Mouse (Mus musculus): ENCODE results near the gene Eif4ebp2. TPM values are rescaled to one million over a fixed set of nuclear protein-coding genes. Genes with fewer than 3 reads are reported as not detected.
A peak's percentile ranks its signal among the peaks of the same experiment; 100 is the strongest.

Eif4ebp2 gene
- polyA plus RNA-seq, 1 experiment: 86.6 TPM

- TF ChIP-seq CTCF (IDR thresholded peaks at IDR 0.05; ENCODE audit: borderline replicate concordance, extremely low read depth, insufficient read depth, insufficient read length): no peak
- no peak for TF ChIP-seq POLR2A (IDR thresholded peaks at IDR 0.05; ENCODE audit: borderline replicate concordance, extremely low read depth, insufficient read depth, insufficient read length, poor library complexity, severe bottlenecking)
- DNase-seq (ENCODE audit: low read depth): no peak
Measured at GRCm38 (mm10) chr10:61429043-61429442, 23.4 kb downstream of the Eif4ebp2 start.

GRCm38 (mm10) chr10:61428416-61428815 is 24.0 kb downstream of the Eif4ebp2 start:
- peak; percentile 21 for DNase-seq (ENCODE audit: low read depth)
- TF ChIP-seq POLR2A (IDR thresholded peaks at IDR 0.05; ENCODE audit: borderline replicate concordance, extremely low read depth, insufficient read depth, insufficient read length, poor library complexity, severe bottlenecking) (no peak), CTCF (IDR thresholded peaks at IDR 0.05; ENCODE audit: borderline replicate concordance, extremely low read depth, insufficient read depth, insufficient read length) (no peak)

- no peak for DNase-seq (ENCODE audit: low read depth)
- TF ChIP-seq CTCF (IDR thresholded peaks at IDR 0.05; ENCODE audit: borderline replicate concordance, extremely low read depth, insufficient read depth, insufficient read length) (no peak), POLR2A (IDR thresholded peaks at IDR 0.05; ENCODE audit: borderline replicate concordance, extremely low read depth, insufficient read depth, insufficient read length, poor library complexity, severe bottlenecking) (no peak)
Measured at GRCm38 (mm10) chr10:61427951-61428350, 24.5 kb downstream of the Eif4ebp2 start.

GRCm38 (mm10) chr10:61426251-61426757 is 26.2 kb downstream of the Eif4ebp2 start:
- TF ChIP-seq POLR2A (IDR thresholded peaks at IDR 0.05; ENCODE audit: borderline replicate concordance, extremely low read depth, insufficient read depth, insufficient read length, poor library complexity, severe bottlenecking): no peak
- no peak for TF ChIP-seq CTCF (IDR thresholded peaks at IDR 0.05; ENCODE audit: borderline replicate concordance, extremely low read depth, insufficient read depth, insufficient read length)
- DNase-seq (ENCODE audit: low read depth): no peak

- DNase-seq (ENCODE audit: low read depth): no peak
- TF ChIP-seq CTCF (IDR thresholded peaks at IDR 0.05; ENCODE audit: borderline replicate concordance, extremely low read depth, insufficient read depth, insufficient read length) (no peak), POLR2A (IDR thresholded peaks at IDR 0.05; ENCODE audit: borderline replicate concordance, extremely low read depth, insufficient read depth, insufficient read length, poor library complexity, severe bottlenecking) (no peak)
Measured at GRCm38 (mm10) chr10:61425047-61425446, 27.4 kb downstream of the Eif4ebp2 start.

- TF ChIP-seq POLR2A (IDR thresholded peaks at IDR 0.05; ENCODE audit: borderline replicate concordance, extremely low read depth, insufficient read depth, insufficient read length, poor library complexity, severe bottlenecking): no peak
- TF ChIP-seq CTCF (IDR thresholded peaks at IDR 0.05; ENCODE audit: borderline replicate concordance, extremely low read depth, insufficient read depth, insufficient read length): no peak
- peak; percentile 83 for DNase-seq (ENCODE audit: low read depth)
Measured at GRCm38 (mm10) chr10:61424500-61424899, 28.0 kb downstream of the Eif4ebp2 start.

- TF ChIP-seq CTCF (IDR thresholded peaks at IDR 0.05; ENCODE audit: borderline replicate concordance, extremely low read depth, insufficient read depth, insufficient read length): 0 out of 2 replicates have a peak, but pooled peaks have one; percentile 6
- no peak for TF ChIP-seq POLR2A (IDR thresholded peaks at IDR 0.05; ENCODE audit: borderline replicate concordance, extremely low read depth, insufficient read depth, insufficient read length, poor library complexity, severe bottlenecking)
- no peak for DNase-seq (ENCODE audit: low read depth)
Measured at GRCm38 (mm10) chr10:61423289-61423688, 29.2 kb downstream of the Eif4ebp2 start.

GRCm38 (mm10) chr10:61422861-61423260 is 29.6 kb downstream of the Eif4ebp2 start:
- no peak for DNase-seq (ENCODE audit: low read depth)
- TF ChIP-seq CTCF (IDR thresholded peaks at IDR 0.05; ENCODE audit: borderline replicate concordance, extremely low read depth, insufficient read depth, insufficient read length) (no peak), POLR2A (IDR thresholded peaks at IDR 0.05; ENCODE audit: borderline replicate concordance, extremely low read depth, insufficient read depth, insufficient read length, poor library complexity, severe bottlenecking) (no peak)

GRCm38 (mm10) chr10:61420011-61420410 is 32.5 kb downstream of the Eif4ebp2 start:
- DNase-seq (ENCODE audit: low read depth): no peak
- TF ChIP-seq POLR2A (IDR thresholded peaks at IDR 0.05; ENCODE audit: borderline replicate concordance, extremely low read depth, insufficient read depth, insufficient read length, poor library complexity, severe bottlenecking): no peak
- TF ChIP-seq CTCF (IDR thresholded peaks at IDR 0.05; ENCODE audit: borderline replicate concordance, extremely low read depth, insufficient read depth, insufficient read length): no peak

- no peak for DNase-seq (ENCODE audit: low read depth)
Measured at GRCm38 (mm10) chr10:61419146-61419545, 33.3 kb downstream of the Eif4ebp2 start.

GRCm38 (mm10) chr10:61418131-61418900 is 34.1 kb downstream of the Eif4ebp2 start:
- TF ChIP-seq POLR2A (IDR thresholded peaks at IDR 0.05; ENCODE audit: borderline replicate concordance, extremely low read depth, insufficient read depth, insufficient read length, poor library complexity, severe bottlenecking) (no peak), CTCF (IDR thresholded peaks at IDR 0.05; ENCODE audit: borderline replicate concordance, extremely low read depth, insufficient read depth, insufficient read length) (no peak)
- DNase-seq (ENCODE audit: low read depth): peak; percentile 47

More at GRCm38 (mm10) chr10:61419146-61419545, 33.3 kb downstream of the Eif4ebp2 start:
- TF ChIP-seq POLR2A (IDR thresholded peaks at IDR 0.05; ENCODE audit: borderline replicate concordance, extremely low read depth, insufficient read depth, insufficient read length, poor library complexity, severe bottlenecking) (no peak), CTCF (IDR thresholded peaks at IDR 0.05; ENCODE audit: borderline replicate concordance, extremely low read depth, insufficient read depth, insufficient read length) (no peak)

- DNase-seq (ENCODE audit: low read depth): no peak
- TF ChIP-seq POLR2A (IDR thresholded peaks at IDR 0.05; ENCODE audit: borderline replicate concordance, extremely low read depth, insufficient read depth, insufficient read length, poor library complexity, severe bottlenecking) (no peak), CTCF (IDR thresholded peaks at IDR 0.05; ENCODE audit: borderline replicate concordance, extremely low read depth, insufficient read depth, insufficient read length) (no peak)
Measured at GRCm38 (mm10) chr10:61417672-61418071, 34.8 kb downstream of the Eif4ebp2 start, which contains the start of gene Nodal. Gene Nodal (plus strand): TSS chr10:61417972.
